In genomic region chr5:119462659-119463530, GRCm38 (mm10) we compare ENCODE assay signal across 21 mouse cellular contexts.
DNase-seq lines count a peak whose midpoint lies in the region; ATAC-seq lines count a peak whose summit lies in the region.
"Had no signal": no experiment of that assay in that cellular context is flagged by ENCODE, and none has a peak within 500 bp of the region (broad histone marks: within the 10 kb centered on the region; RNA-seq: fewer than 3 reads in every experiment).

No protein-coding gene starts in this region.

- no peak overlapping the region for H3K9ac ChIP-seq in midbrain, embryonic 11.5 days (ENCODE audit: low read length)
- H3K9ac ChIP-seq: embryonic facial prominence, embryonic 15.5 days; heart, embryonic 12.5 days had no signal

- H3K27ac ChIP-seq in heart, embryonic 10.5 days = peak overlapping the region; percentile 33; the same call in 1 of the 2 replicates
- H3K27ac ChIP-seq in midbrain, embryonic 10.5 days (replicated peaks) = peak overlapping the region; percentile 55
- H3K27ac ChIP-seq in midbrain, embryonic 11.5 days (ENCODE audit: low read depth, low read length) = no peak overlapping the region
- H3K27ac ChIP-seq: embryonic facial prominence, embryonic 15.5 days; left cerebral cortex, adult 2 months had no signal

- intact Hi-C loops in heart, postnatal 10 days (cut with DNase I) = no loop called here
- intact Hi-C loops in left cerebral cortex, postnatal 14 days (cut with DNase I) = no loop called here

- H3K9me3 ChIP-seq in heart, embryonic 10.5 days = no peaks in the 10 kb centered on the region
- H3K9me3 ChIP-seq in midbrain, embryonic 10.5 days (replicated peaks) = no peaks in the 10 kb centered on the region
- H3K9me3 ChIP-seq in midbrain, embryonic 11.5 days (ENCODE audit: control insufficient read depth, low read length) = no peaks in the 10 kb centered on the region
- H3K9me3 ChIP-seq: embryonic facial prominence, embryonic 15.5 days; heart, embryonic 12.5 days had no signal

- no peaks in the 10 kb centered on the region for H3K27me3 ChIP-seq in heart, embryonic 10.5 days (ENCODE audit: insufficient read depth, poor library complexity, severe bottlenecking)
- no peaks in the 10 kb centered on the region for H3K27me3 ChIP-seq in midbrain, embryonic 10.5 days (ENCODE audit: low read depth, poor library complexity, severe bottlenecking)
- H3K27me3 ChIP-seq in midbrain, embryonic 11.5 days (ENCODE audit: control insufficient read depth, insufficient read depth, low read length) = no peaks in the 10 kb centered on the region
- H3K27me3 ChIP-seq: embryonic facial prominence, embryonic 15.5 days; heart, embryonic 12.5 days had no signal

- 45% methylated on average over 14 of the region's 14 CpGs for WGBS in heart, embryonic 10.5 days
- WGBS in midbrain, embryonic 10.5 days = 49% methylated on average over 14 of the region's 14 CpGs
- WGBS in midbrain, embryonic 11.5 days = 50% methylated on average over 14 of the region's 14 CpGs

- peaks cover 15% of the 10 kb centered on the region for H3K4me1 ChIP-seq in heart, embryonic 10.5 days
- peaks cover 15% of the 10 kb centered on the region for H3K4me1 ChIP-seq in midbrain, embryonic 10.5 days
- H3K4me1 ChIP-seq in midbrain, embryonic 11.5 days (ENCODE audit: control insufficient read depth, insufficient read depth, low read length) = no peaks in the 10 kb centered on the region; the same call in 1 of the 2 replicates

- no peak for ATAC-seq in midbrain, embryonic 11.5 days (ENCODE audit: low FRiP score)
- ATAC-seq: CD4-positive, CD25-positive, alpha-beta regulatory T cell, adult 4 months; forebrain, embryonic 16.5 days had no signal

- H3K4me3 ChIP-seq in heart, embryonic 10.5 days = no peak overlapping the region
- no peak overlapping the region for H3K4me3 ChIP-seq in midbrain, embryonic 10.5 days
- no peak overlapping the region for H3K4me3 ChIP-seq in midbrain, embryonic 11.5 days (ENCODE audit: low read depth, low read length)
- H3K4me3 ChIP-seq: embryonic facial prominence, embryonic 15.5 days; heart, embryonic 12.5 days; left cerebral cortex, adult 2 months had no signal

- no peak for DNase-seq in heart, embryonic 10.5 days (ENCODE audit: low spot score)
- DNase-seq in heart, postnatal 10 days = no peak
- DNase-seq in midbrain, embryonic 10.5 days (ENCODE audit: low spot score) = peak; percentile 38
- DNase-seq in midbrain, embryonic 11.5 days (ENCODE audit: low spot score, missing footprints) = no peak
- peak; percentile 79 for DNase-seq in embryo, embryonic 9.5 days (ENCODE audit: extremely low spot score)
- peak; percentile 29 for DNase-seq in mesoderm, embryonic 11.5 days (ENCODE audit: low read depth, low spot score)
- no peak for DNase-seq in right cerebral cortex, postnatal 10 days (ENCODE audit: low spot score in 2 of 2)
- DNase-seq in left cerebral cortex, postnatal 14 days (ENCODE audit: low spot score in 2 of 2) = no peak
- DNase-seq: adrenal gland, postnatal 36 days; cerebellum, adult 18-20 months; cerebellum, postnatal 25 days; kidney, adult 9 months; kidney, postnatal 25 days; midbrain, embryonic 14.5 days; thymus, adult 18-20 months had no signal

- H3K4me2 ChIP-seq in midbrain, embryonic 11.5 days = no peak overlapping the region
- H3K4me2 ChIP-seq: embryonic facial prominence, embryonic 15.5 days; heart, embryonic 12.5 days; liver, embryonic 11.5 days had no signal

- H3K36me3 ChIP-seq in heart, embryonic 10.5 days = no peaks in the 10 kb centered on the region
- no peaks in the 10 kb centered on the region for H3K36me3 ChIP-seq in midbrain, embryonic 10.5 days
- no peaks in the 10 kb centered on the region for H3K36me3 ChIP-seq in midbrain, embryonic 11.5 days (ENCODE audit: control insufficient read depth, insufficient read depth, low read length)
- H3K36me3 ChIP-seq: embryonic facial prominence, embryonic 15.5 days; heart, embryonic 12.5 days had no signal

Comparison
In these comparisons a context has a peak if more than half of its experiments do, and no peak if none do; other contexts are left out.
1. DNase-seq: peak in midbrain, embryonic 10.5 days (single experiment), embryo, embryonic 9.5 days (single experiment) and mesoderm, embryonic 11.5 days (single experiment); none in heart, embryonic 10.5 days (single experiment), heart, postnatal 10 days (0 of 2), midbrain, embryonic 11.5 days (single experiment), right cerebral cortex, postnatal 10 days (0 of 2) and left cerebral cortex, postnatal 14 days (0 of 2).